Mouse (Mus musculus) bone marrow macrophage, adult 2 months (primary cell): ENCODE results near the gene Fgfr2. TPM values are rescaled to one million over a fixed set of nuclear protein-coding genes. Genes with fewer than 3 reads are reported as not detected.

Experiments
- H3K27ac ChIP-seq: 2 replicates; pipeline ENCODE4 v1.5.1; 2012; ENCODE audit warnings: low read depth, low read length; ENCODE audit not compliant: insufficient read depth
- H3K4me1 ChIP-seq: 2 replicates; pipeline ENCODE4 v1.6.1; 2012; ENCODE audit warnings: low read length; ENCODE audit not compliant: control insufficient read depth, insufficient read depth
- H3K4me3 ChIP-seq: 2 replicates; pipeline ENCODE4 v1.5.1; 2012; ENCODE audit warnings: mild to moderate bottlenecking, low read length, moderate library complexity; ENCODE audit not compliant: insufficient read depth
- CTCF ChIP-seq: IDR thresholded peaks from 2 replicates; pipeline ENCODE4 v1.5.1; 2012; ENCODE audit warnings: low read depth, mild to moderate bottlenecking, low read length, moderate library complexity
- POLR2A ChIP-seq: IDR thresholded peaks from 2 replicates; pipeline ENCODE4 v1.6.1; 2012; ENCODE audit warnings: mild to moderate bottlenecking, low read depth, low read length, borderline replicate concordance
- polyA plus RNA-seq: library from polyadenylated mRNA; stranded (reverse); fragments of >200 nt; gene quantifications from 2 replicates; pipeline ENCODE4 v1.2.4, GENCODE M21; 2012; ENCODE audit not compliant: missing spikeins, insufficient read depth, insufficient read length

The Fgfr2 gene
- polyA plus RNA-seq, 1 experiment = 0.27 TPM

DNA sequence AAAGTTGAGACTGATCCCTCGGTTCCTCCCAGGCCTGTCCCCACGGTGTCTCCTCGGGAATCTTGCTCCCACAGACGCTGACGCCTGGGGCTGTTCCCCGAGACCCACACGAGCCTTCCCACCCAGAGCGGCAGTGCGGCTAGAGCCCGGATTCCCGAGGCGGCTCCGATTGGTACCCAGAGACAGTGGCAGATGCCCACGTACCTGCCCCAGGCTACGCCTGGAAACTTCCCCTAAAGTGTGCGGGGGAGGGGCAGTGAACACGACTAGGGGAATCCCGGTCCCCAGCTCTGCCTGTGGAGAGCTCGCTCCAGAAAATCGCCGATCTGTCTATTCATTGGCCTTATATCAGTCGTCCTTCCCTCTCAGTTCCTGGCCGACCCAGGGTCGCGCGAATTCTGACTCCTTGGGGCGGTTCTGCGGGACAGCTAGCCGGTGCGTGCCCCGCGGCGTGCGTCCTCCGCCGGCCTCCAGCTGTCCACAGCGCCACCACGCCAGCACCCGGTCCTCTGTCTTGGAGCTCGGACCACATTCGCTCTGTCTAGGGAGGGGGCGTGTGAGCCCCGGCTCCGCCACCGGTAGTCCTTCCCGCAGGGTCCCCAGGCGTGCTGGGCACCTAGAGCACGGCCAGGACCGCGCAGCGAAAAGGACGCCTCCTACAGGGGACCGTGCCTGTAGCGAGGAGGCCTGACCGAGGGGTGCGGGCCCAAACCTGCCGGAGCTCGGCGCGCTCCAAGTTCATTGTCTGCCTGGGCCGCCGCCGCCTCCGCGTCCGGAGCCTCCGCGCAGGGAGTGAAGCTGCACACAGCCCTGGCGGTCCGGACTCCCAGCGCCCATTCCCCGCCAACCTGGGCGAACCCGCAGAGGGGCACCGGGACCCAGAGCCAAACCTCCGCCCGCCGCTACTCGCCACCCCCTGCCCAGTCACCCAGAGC is 806.8 kb downstream of the Fgfr2 start:
- Histone ChIP-seq H3K4me1 (no peaks in the 10 kb centered on the region), H3K4me3 (peak overlapping the region; percentile 70), H3K27ac (no peak overlapping the region)
- TF ChIP-seq POLR2A (no peak), CTCF (no peak)

DNA sequence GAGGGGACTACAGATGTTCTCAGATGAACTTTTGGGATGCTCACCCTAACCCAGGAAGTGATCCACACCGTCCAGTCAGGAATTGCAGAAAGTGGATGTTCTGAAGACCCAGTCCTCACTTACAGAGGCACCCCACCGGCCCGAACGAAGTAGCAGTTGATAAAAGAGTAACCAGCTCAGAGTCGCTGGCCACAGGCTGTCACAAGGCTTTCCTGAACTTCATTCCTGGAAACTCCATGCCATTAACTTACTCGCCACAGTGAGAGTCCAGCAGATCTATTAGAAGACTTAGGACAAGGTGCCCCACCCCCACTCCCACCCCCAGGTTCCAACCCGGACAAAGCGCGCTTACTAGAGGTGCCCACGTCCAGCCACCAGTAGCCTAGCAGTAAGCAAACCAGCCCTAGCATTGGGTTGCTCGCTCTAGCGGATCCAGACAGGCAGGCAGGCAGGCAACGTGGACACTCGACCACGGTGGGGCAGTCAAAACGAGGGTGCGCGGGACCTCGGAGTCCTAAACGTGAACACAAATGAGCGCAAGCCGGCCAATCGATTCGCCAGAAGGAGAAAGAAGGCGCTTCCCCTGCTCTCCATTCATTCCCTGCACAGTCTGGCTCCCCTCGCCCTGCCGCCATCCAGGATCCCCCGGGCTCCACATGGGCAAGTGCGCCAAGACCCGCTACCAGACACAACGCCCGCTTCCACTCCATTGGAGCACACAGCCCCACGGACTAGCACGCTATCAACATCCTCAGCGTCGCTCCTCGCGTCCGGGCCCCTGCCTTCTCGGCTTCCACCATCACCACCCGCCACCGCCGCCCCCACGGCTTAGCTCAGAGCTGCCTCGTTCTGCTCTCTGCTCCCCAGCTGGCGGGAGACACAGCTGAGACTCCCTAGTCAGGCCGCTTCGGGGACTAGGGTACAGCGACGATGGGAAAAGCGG is 807.7 kb downstream of the Fgfr2 start:
- no peaks in the 10 kb centered on the region for H3K4me1 ChIP-seq
- H3K27ac ChIP-seq = no peak overlapping the region
- TF ChIP-seq CTCF = no peak
- TF ChIP-seq POLR2A = no peak
- H3K4me3 ChIP-seq = peak overlapping the region; percentile 70; the same call in 1 of the 2 replicates

DNA sequence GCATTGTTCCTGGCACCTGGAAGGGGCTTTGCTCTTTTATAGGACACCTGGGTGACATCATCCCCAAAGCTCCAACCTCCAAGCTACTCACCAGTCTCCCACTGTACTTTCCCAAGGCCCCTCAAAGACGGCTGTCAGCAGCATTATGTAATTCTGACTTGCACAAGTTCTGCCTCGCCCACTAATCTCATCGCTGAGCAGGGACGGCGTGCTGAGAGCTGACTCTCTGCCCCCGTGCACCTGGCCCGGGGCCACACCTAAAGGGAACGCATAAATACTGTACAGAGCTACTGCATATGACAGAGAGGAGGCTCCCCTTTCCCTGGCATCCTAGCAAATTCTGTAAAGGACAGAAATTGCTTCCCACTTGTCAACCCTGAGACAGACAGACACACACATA is 810.8 kb downstream of the Fgfr2 start:
- TF ChIP-seq POLR2A (no peak), CTCF (no peak)
- Histone ChIP-seq H3K4me1 (no peaks in the 10 kb centered on the region), H3K27ac (no peak overlapping the region), H3K4me3 (no peak overlapping the region)

DNA sequence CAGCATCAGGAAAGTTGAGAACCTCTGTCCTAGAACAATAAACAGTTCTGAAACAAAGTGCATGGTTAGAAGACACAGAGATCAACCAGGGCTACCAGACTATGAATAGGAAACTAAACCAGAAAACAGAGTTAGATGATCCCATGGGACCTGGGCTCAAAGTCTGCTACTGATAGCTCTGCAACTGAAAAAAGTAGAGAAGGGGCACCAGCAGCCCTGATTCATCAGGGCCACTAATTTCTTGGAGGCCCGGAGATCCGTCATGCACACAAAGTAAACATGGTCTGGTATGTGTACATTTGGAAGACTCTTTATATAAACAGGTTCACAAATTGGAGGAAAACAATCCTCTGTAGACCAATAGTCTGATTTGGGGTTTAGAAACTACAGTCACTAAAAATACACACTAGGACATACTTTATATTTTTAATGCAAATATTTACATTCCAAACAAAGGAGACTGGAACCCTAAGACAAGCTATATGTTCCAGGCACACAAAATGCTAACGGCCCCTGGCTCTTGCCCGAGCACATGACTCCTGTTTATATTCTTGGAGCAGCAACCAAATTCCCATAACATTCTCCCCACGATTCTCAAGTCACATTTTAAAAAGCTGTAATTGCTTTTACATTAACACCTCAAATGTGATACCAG is 814.5 kb downstream of the Fgfr2 start:
- no peaks in the 10 kb centered on the region for H3K4me1 ChIP-seq

DNA sequence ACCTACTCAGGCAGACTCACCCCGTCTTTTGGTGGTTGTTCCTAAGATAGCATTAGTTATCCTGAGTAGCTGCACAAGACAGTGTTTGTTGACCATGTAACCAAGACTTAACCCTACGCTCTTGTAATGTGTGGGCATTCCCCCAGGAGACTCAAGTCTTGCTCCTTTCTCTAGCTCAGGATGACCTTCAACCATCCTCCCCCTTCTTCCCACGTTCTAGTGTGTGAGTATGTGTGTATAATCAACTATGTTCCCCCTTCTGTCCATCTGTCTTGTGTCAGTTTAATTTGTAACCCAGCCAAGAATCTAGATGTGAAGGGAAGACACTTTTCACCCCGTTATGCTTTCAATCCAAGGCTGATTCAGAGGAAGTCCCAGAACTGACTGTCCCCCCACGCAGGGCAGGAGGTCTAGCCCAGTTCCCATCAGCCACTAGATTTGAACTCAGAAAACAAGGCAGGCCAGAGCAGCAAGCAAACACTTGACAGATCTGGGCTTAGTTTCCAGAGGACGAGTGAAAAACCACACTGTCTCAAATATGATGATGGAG is 815.4 kb downstream of the Fgfr2 start:
- no peak overlapping the region for H3K27ac ChIP-seq
- no peak overlapping the region for H3K4me3 ChIP-seq
- TF ChIP-seq CTCF = no peak
- TF ChIP-seq POLR2A = no peak
- H3K4me1 ChIP-seq = no peaks in the 10 kb centered on the region

More for the DNA sequence above, 814.5 kb downstream of the Fgfr2 start:
- no peak overlapping the region for H3K4me3 ChIP-seq
- H3K27ac ChIP-seq = no peak overlapping the region
- TF ChIP-seq POLR2A (no peak), CTCF (no peak)

DNA sequence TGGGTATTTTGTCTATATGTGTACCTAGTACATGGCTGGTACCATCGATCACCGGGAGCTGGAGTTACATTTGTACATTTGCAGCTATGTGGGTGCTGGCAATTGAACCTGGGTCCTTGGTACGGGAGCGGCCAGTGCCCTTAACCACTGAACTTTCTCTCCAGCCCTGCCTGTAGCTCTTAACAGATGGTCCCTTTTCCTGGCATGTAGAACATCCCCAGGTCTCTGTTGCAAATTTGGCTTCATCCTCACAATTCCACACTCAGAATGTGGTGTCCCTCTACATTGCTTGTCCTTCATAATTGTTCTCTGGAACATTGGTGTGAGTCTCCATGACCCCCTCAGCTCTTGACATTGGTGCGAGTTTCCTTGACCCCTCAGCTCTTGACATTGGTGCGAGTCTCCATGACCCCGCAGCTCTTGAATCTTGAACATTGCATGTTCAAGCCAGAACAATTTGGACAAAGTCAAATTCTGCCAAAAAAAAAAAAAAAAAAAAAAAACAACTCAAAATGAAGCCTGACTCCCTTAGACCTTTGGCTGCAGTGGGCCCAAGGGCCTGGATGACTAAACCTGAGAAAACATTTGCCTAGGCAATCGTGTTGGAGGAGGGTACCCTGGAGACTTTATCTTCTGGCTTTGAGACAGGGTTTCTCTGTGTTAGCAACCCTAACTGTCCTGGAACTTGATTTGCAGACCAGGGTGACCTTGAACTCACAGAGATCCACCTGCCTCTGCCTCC is 816.3 kb downstream of the Fgfr2 start:
- TF ChIP-seq CTCF (no peak), POLR2A (no peak)
- no peak overlapping the region for H3K27ac ChIP-seq
- no peak overlapping the region for H3K4me3 ChIP-seq
- H3K4me1 ChIP-seq = no peaks in the 10 kb centered on the region

GRCm38 (mm10) chr7:132305492-132306375 is 817.4 kb downstream of the Fgfr2 start:
- H3K4me3 ChIP-seq = no peak overlapping the region
- no peaks in the 10 kb centered on the region for H3K4me1 ChIP-seq
- no peak for TF ChIP-seq CTCF
- no peak for TF ChIP-seq POLR2A
- H3K27ac ChIP-seq = no peak overlapping the region
